Mouse (Mus musculus) hindbrain, embryonic 15.5 days (tissue): ENCODE measurements around the gene Gm11127. TPM values are rescaled to one million over a fixed set of nuclear protein-coding genes. Genes with fewer than 3 reads are reported as not detected.

Experiments
- ATAC-seq: fragments of 200-750 bp; cut with Nextera tagmentation; 2 replicates; pipeline ENCODE4 v1.8.0; 2017; ENCODE audit warnings: low read depth, moderate number of reproducible peaks, moderate TSS enrichment; ENCODE audit not compliant: low FRiP score
- H3K27ac ChIP-seq: fragments of 300-500 bp; sonication (generic); replicated peaks from 2 replicates; pipeline ENCODE4 v1.5.1; 2015; ENCODE audit warnings: mild to moderate bottlenecking, inconsistent platforms
- H3K27me3 ChIP-seq: fragments of 300-500 bp; sonication (generic); 2 replicates; pipeline ENCODE4 v1.6.1; 2015; ENCODE audit warnings: control low read depth, inconsistent platforms
- H3K36me3 ChIP-seq: fragments of 300-500 bp; sonication (generic); 2 replicates; pipeline ENCODE4 v1.6.1; 2015; ENCODE audit warnings: control low read depth, inconsistent platforms
- H3K4me1 ChIP-seq: fragments of 300-500 bp; sonication (generic); replicated peaks from 2 replicates; pipeline ENCODE4 v1.6.1; 2015; ENCODE audit warnings: control low read depth, inconsistent platforms
- H3K4me2 ChIP-seq: fragments of 300-500 bp; sonication (generic); 2 replicates; pipeline ENCODE4 v1.6.1; 2015; ENCODE audit warnings: moderate library complexity, mild to moderate bottlenecking, inconsistent platforms
- H3K4me3 ChIP-seq: fragments of 300-500 bp; sonication (generic); 2 replicates; pipeline ENCODE4 v1.5.1; 2015; ENCODE audit warnings: mild to moderate bottlenecking, inconsistent platforms
- H3K9ac ChIP-seq: fragments of 300-500 bp; sonication (generic); 2 replicates; pipeline ENCODE4 v1.6.1; 2015; ENCODE audit warnings: inconsistent platforms
- H3K9me3 ChIP-seq: fragments of 300-500 bp; sonication (generic); 2 replicates; pipeline ENCODE4 v1.6.1; 2016; ENCODE audit warnings: control low read depth, inconsistent platforms
- WGBS: fragments of 180-500 bp; shearing (Covaris S2); methylation state at CpG from one replicate; pipeline ENCODE4 v1.1.7; 2015; 5-methylcytosine and 5-hydroxymethylcytosine counted together
- polyA plus RNA-seq: library from polyadenylated mRNA; unstranded; fragments of >200 nt; fragmentation: Nextera tagmentation; extraction: Ambion mirVana; gene quantifications from 2 replicates; pipeline ENCODE4 v1.2.1, GENCODE M21; 2015

Gene Gm11127
- polyA plus RNA-seq, 1 experiment from 2014 or later, result not detected

GRCm38 (mm10) chr17:36018979-36019378, 39.2 kb downstream of the Gm11127 start:
- peaks cover 10% of the 10 kb centered on the region for H3K36me3 ChIP-seq
- WGBS, result 69% methylated on average over 2 of the region's 2 CpGs
- no peaks in the 10 kb centered on the region for H3K9me3 ChIP-seq
- no peak overlapping the region for H3K9ac ChIP-seq
- no peaks in the 10 kb centered on the region for H3K27me3 ChIP-seq
- H3K4me2 ChIP-seq, result no peak overlapping the region
- no peak for ATAC-seq
- H3K4me3 ChIP-seq, result no peak overlapping the region
- no peak overlapping the region for H3K27ac ChIP-seq
- H3K4me1 ChIP-seq, result no peaks in the 10 kb centered on the region

DNA sequence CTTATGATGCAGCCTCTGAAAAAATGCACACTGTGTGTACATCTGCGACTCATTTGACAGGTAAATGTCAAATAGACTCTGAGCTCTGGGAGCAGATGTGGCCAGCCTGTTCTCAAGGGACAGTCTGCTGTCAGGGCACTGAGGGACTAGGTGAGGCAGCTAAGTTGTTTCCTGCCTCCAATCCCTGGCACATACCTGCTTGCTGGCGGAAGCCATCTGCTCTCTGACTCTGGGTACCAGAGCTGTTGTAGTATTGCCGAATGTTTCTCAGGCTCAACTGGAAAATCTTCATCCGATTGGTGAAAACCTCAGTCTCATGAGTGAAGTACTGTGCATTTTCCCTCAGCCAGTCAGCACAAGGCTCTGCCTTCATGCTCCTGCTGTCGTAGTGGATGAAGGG, 41.1 kb downstream of the Gm11127 start:
- Histone ChIP-seq H3K36me3 (peaks cover 10% of the 10 kb centered on the region), H3K4me3 (no peak overlapping the region), H3K4me1 (no peaks in the 10 kb centered on the region), H3K4me2 (no peak overlapping the region), H3K27me3 (no peaks in the 10 kb centered on the region), H3K9ac (no peak overlapping the region), H3K9me3 (no peaks in the 10 kb centered on the region), H3K27ac (no peak overlapping the region)
- WGBS, result 92% methylated on average over 5 of the region's 5 CpGs
- no peak for ATAC-seq

GRCm38 (mm10) chr17:36014977-36015376, 43.2 kb downstream of the Gm11127 start:
- no peak overlapping the region for H3K4me2 ChIP-seq
- no peaks in the 10 kb centered on the region for H3K27me3 ChIP-seq
- H3K9ac ChIP-seq, result no peak overlapping the region
- H3K4me1 ChIP-seq, result no peaks in the 10 kb centered on the region
- no peaks in the 10 kb centered on the region for H3K9me3 ChIP-seq
- no peak for ATAC-seq
- peaks cover 10% of the 10 kb centered on the region for H3K36me3 ChIP-seq
- H3K27ac ChIP-seq, result no peak overlapping the region
- 96% methylated on average over 5 of the region's 5 CpGs for WGBS
- H3K4me3 ChIP-seq, result no peak overlapping the region

Other genes starting within 250 kb of the Gm11127 start
- gene Ier3, start 236.7 kb downstream of the Gm11127 start, polyA plus RNA-seq, result 12.7 and 16.3 TPM in 2 replicates
- gene Flot1, start 235.1 kb downstream of the Gm11127 start, polyA plus RNA-seq, result 111 and 116 TPM in 2 replicates
- 1,681 and 1,706 TPM in 2 replicates for gene Tubb5, start 220.1 kb downstream of the Gm11127 start, polyA plus RNA-seq
- gene Mdc1, start 216.9 kb downstream of the Gm11127 start, polyA plus RNA-seq, result 10.0 and 10.5 TPM in 2 replicates
- 22.1 and 22.6 TPM in 2 replicates for gene Nrm, start 197.1 kb downstream of the Gm11127 start, polyA plus RNA-seq
- 21.1 and 24.7 TPM in 2 replicates for gene Ppp1r18, start 192.8 kb downstream of the Gm11127 start, polyA plus RNA-seq
- 30.8 and 32.4 TPM in 2 replicates for gene Dhx16, start 178.6 kb downstream of the Gm11127 start, polyA plus RNA-seq
- gene 2310061I04Rik, start 160.9 kb downstream of the Gm11127 start, polyA plus RNA-seq, result 63.7 and 68.6 TPM in 2 replicates
- 343 and 422 TPM in 2 replicates for gene Atat1, start 148.3 kb downstream of the Gm11127 start, polyA plus RNA-seq
- 57.0 and 59.1 TPM in 2 replicates for gene Mrps18b, start 142.0 kb downstream of the Gm11127 start, polyA plus RNA-seq
- 41.1 and 43.0 TPM in 2 replicates for gene Ppp1r10, start 141.9 kb downstream of the Gm11127 start, polyA plus RNA-seq
- gene Abcf1, start 88.6 kb downstream of the Gm11127 start, polyA plus RNA-seq, result 76.1 and 81.0 TPM in 2 replicates
- gene Gnl1, start 78.5 kb downstream of the Gm11127 start, polyA plus RNA-seq, result 62.7 and 65.5 TPM in 2 replicates
- gene Prr3, start 78.1 kb downstream of the Gm11127 start, polyA plus RNA-seq, result 89.0 and 92.9 TPM in 2 replicates
- gene H2-T24, start 37.8 kb downstream of the Gm11127 start, polyA plus RNA-seq, result 9.0 and 9.9 TPM in 2 replicates
- gene H2-T23, start 25.5 kb downstream of the Gm11127 start, polyA plus RNA-seq, result 4.8 and 6.6 TPM in 2 replicates
- 7.4 and 7.9 TPM in 2 replicates for gene H2-T22, start 15.6 kb downstream of the Gm11127 start, polyA plus RNA-seq
- not detected in 2 replicates for gene Gm6034, start 15.4 kb downstream of the Gm11127 start, polyA plus RNA-seq
- not detected in 2 replicates for gene Gm19684, start 63.3 kb upstream of the Gm11127 start, polyA plus RNA-seq
- not detected in 2 replicates for gene Gm7030, start 71.1 kb upstream of the Gm11127 start, polyA plus RNA-seq
- gene Gm8909, start 110.2 kb upstream of the Gm11127 start, polyA plus RNA-seq, result not detected in 2 replicates
- gene H2-T3, start 131.9 kb upstream of the Gm11127 start, polyA plus RNA-seq, result not detected in 2 replicates
- 132 and 133 TPM in 2 replicates for gene Rpp21, start 199.7 kb upstream of the Gm11127 start, polyA plus RNA-seq
- gene Trim39, start 213.9 kb upstream of the Gm11127 start, polyA plus RNA-seq, result 24.8 and 27.1 TPM in 2 replicates
- gene H2-M10.2, start 228.1 kb upstream of the Gm11127 start, polyA plus RNA-seq, result 0.29 TPM in 1 of 2 replicates, not detected in the other